Mouse (Mus musculus) stomach, postnatal 0 days (tissue): ENCODE data around the gene Glra3.

Experiments
- CTCF ChIP-seq: IDR thresholded peaks from 2 replicates; pipeline ENCODE4 v1.5.1; 2016; ENCODE audit warnings: antibody characterized with exemption, low read depth, mild to moderate bottlenecking, moderate library complexity
- EP300 ChIP-seq: optimal IDR thresholded peaks from 2 replicates; pipeline ENCODE3; 2016; ENCODE audit warnings: antibody characterized with exemption

- no peak for TF ChIP-seq CTCF
- no peak for TF ChIP-seq EP300
Measured at GRCm38 (mm10) chr8:56129357-56129756, 189.1 kb downstream of the Glra3 start.
